Mouse (Mus musculus): ENCODE data around the gene Mafg.

DNA sequence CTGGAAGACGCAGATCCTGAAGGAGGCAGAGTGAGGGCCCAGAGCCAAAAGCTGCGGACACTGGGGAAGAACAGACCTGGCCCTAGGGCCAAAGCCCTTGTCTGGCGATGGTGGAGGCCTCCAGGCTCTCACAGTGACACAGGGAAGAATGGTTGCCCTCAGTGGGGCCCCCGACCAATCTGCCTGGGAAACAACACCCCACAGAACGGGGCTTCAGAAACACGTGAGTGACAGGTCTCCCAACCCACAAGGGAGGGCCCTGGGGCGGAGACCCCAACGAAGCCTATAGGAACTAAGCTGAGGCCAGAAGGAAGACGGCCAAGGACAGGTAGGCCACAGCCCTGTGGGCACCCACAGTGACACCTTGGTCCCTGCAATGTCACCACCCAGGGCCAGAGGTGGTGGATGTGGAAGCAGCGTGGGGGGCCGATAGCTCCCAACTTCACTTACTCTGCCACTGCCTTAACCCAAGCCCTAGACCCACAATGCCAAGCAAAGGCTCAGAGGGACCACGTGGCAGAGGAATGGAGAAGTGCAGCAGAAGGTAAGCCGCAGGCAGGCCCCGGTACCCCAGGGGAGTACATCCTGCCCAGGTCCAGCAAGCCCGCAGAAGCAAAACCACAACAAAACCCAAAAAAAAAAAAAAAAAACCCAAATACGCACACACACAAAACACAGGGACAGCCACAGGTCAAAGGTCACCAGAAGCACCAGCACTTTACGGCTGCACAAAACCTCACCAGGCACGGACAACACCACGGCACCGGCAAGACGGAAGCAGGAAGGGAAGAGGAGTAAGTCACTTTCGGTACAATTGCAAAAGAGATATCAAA is 5.7 kb downstream of the Mafg start:
- TF ChIP-seq CTCF (IDR thresholded peaks at IDR 0.05; ENCODE audit: extremely low read depth, insufficient read length, insufficient replicate concordance, low read depth, low read length) (no peak), POLR2A (IDR thresholded peaks at IDR 0.05; ENCODE audit: low read depth, low read length) (no peak)

Measured in small intestine, adult 2 months (tissue).